Mouse (Mus musculus): ENCODE measurements around the gene Sft2d2. TPM values are rescaled to one million over a fixed set of nuclear protein-coding genes. Genes with fewer than 3 reads are reported as not detected.

Sft2d2 gene
- total RNA-seq, 2 experiments from 2014 or later = 16.6 to 17.4 TPM

DNA sequence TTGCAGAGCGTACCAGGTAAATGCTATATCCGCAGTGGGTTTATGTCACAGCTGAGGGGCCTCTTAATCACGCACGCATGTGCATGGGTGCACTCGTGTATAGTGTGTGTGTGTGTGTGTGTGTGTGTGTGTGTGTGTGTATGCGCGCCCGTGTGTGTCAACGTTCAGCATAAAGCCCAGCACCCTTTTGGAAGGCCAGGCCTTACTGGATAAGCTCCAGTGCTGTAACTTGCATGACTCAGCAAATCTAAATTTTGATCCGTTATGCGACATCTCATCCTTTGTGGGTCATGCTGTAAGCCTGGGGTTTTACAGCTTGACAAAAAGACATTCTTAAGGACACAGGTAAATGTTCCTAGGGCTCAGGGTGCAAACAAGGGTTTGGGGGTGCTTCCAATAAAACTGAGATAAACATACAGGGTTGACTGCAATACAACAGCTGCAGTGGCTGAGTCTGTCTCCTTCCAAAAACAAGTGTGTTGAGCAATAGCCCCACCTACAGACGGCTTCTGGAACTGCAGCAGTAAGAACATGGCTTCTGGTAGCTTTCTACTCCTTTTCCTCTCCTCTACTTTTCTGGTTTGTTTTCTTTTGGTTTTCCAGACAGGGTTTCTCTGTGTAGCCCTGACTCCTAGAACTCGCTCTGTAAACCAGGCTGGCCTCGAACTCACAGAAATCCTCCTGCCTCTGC is 61.9 kb downstream of the Sft2d2 start:
- peak; percentile 83 for DNase-seq

GRCm38 (mm10) chr1:165129573-165129972 is 64.7 kb downstream of the Sft2d2 start:
- no peak for DNase-seq

Other genes starting within 250 kb of the Sft2d2 start
- not detected for gene Tbx19, start 33.7 kb downstream of the Sft2d2 start, total RNA-seq (2021)
- gene Tiprl, start 42.6 kb upstream of the Sft2d2 start, total RNA-seq (2021) = 10 to 100 TPM; 52.2 to 52.7 TPM
- gene Gpr161, start 101.4 kb upstream of the Sft2d2 start, total RNA-seq (2021) = 1 to 10 TPM; 5.8 to 8.0 TPM

Data from heart, postnatal 4 days (tissue).